Mouse (Mus musculus) left cerebral cortex, postnatal 4 days (tissue): Measurements from ENCODE around the gene Gm17359. TPM values are rescaled to one million over a fixed set of nuclear protein-coding genes. Genes with fewer than 3 reads are reported as not detected.

Experiments used
- DNase-seq: peaks from one replicate; pipeline ENCODE4 v3.0.0-alpha.2; 2022
- intact Hi-C: fragments of 180-260 bp; cut with DNase I; formaldehyde crosslinking; loops from one replicate; pipeline ENCODE4 v1.15.1; 2025
- total RNA-seq, 2 experiments: library from RNA; stranded (reverse); gene quantifications; 2 replicates each; pipeline ENCODE4 v1.2.3; 2021

Gm17359 gene
- total RNA-seq, 2 experiments from 2014 or later, result not detected

DNA sequence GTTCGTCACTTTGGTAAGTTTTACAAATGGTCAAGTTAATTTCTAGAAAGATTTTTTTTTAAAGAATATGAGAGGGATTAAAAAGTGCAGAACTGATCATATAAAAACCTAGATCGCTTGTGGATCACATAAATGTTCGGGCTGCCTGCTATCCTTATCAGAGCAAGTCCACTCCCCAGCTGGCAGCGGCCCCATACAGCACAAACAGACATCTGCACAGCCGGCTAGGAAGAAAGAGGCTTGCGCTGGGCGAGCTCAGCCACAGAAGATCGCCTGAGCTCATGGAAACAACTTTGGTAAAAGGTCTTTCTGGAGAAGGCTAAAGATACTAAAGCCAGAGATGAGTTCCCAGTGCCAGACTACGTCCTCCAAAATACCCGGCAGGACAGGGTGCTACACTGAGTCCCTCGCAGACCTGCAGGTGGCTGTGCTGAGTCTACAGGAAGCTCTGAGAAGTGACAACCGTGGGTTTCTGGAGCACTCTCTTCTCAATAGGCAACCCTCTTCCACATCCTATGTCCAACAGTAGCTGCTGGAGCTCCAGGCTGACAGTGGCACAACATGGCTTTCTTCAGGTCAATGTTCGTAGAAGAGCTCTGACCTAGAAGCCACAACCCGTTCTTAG is 122.3 kb downstream of the Gm17359 start:
- DNase-seq, result no peak
- intact Hi-C loops, result no loop called here

DNA sequence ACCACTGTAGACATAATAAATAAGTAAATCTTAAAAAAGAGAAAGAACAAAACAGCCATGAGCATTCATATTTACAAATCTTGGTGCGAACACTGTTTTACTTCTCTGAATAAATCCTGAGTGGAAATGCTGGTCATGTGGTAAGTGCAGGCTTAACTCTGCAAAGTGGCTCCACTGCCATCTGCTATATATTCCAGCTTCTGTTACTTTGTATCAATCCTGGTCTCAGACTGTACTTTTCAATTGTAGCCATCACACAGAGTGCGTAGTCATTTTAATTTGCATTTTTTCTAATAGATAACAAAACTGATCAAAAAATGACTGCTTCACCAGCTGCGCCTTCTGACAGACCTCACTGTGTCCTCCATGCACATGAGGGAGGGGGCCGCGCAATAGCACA is 133.0 kb downstream of the Gm17359 start:
- DNase-seq, result no peak
- intact Hi-C loops, result no loop called here

DNA sequence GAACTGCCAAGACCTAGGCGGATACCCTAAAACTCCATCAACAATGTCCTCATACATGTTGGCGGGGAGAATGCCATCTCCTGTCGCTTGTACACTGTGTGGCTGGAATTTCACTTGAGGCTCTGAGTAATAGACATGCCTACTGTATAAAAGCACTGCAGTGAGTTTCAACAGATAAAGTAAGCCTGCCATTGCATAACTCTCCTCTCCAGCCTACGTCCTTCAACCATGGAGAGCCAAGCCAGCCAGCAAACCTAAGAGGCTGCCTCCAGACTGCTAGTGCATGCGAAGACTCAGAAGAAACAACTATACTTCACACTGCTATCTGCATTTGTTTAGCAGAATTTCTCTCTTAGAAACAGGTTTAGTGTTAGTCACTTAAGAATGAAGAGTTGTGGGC is 135.9 kb downstream of the Gm17359 start:
- DNase-seq, result no peak
- intact Hi-C loops, result no loop called here

DNA sequence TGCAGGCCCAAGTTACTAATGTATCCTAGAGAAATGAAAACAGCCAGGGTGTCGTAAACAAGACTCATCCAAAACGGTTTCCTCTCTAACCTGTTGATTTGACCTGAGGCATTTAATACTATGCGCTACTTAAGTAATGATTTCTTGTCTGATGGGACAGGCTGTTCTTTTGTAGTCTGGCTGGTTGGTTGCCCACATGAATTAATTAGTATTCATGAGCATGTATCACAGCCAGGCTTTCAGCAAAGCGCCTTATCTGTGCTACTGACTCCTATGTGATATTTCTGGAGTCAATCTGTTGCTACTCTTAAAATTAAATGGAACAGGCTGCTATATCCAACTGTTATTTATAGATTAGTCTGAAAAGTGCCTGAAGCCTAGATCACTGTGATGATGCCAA is 138.4 kb downstream of the Gm17359 start:
- intact Hi-C loops, result no loop called here

DNA sequence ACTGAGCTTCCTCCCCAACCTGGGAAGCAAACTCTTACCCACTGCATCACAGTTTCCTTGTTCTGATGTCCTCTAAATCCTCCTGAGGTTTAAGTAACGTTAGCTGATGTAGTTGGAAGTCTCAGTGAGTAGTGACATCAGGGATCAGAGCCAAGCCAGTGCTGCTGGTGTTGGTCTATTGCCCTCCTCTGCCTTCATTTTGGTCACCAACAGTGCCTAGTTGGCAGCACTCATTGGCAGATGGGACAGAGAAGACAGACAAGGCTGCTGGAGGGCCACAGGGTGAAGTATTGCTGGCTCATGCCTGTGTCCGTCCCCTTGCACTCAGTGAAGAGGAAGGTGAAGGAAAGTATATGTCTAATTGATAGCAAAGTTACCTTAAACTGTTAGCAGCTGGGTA is 139.5 kb downstream of the Gm17359 start:
- intact Hi-C loops, result no loop called here
- peak; percentile 75 for DNase-seq

More for the DNA sequence above, 138.4 kb downstream of the Gm17359 start:
- no peak for DNase-seq

DNA sequence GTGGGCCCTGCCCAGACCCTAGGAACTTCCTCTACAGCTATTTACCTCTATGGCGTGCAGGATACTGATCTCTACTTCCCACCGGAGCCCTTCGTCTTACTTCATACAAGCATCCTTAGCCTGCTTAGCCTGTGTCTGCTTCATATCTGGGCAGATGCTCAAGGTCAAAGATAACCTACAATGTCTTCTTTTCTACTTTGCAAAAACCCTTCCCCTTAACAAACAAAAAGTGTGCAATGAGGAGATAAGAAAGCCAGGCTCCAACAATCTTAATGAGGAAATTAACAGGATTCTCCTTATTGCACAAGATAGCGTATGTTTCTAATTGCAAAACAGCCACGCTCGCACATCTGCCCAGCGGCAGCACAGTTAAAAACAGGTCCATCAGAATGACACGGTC is 141.9 kb downstream of the Gm17359 start:
- DNase-seq, result no peak
- intact Hi-C loops, result no loop called here

DNA sequence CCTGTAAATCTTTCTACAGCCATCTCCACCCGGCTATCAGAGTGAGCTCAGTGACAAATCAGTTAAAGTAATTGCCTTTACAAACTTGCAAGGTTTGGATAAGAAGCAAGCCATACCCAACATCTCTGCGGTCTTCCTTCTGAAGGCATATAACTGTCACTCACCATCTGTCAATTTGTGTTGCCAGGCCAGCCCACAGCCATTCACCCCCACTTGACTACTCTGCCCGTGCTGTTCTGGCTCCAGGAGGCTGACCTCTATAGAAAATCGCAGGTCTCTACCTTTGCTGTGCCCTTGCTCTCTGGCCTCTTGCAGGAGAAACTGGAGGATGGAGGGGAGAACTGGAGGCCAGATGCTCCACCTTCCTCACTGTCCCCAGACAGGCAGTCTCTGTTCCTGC is 142.4 kb downstream of the Gm17359 start:
- DNase-seq, result no peak
- intact Hi-C loops, result no loop called here

DNA sequence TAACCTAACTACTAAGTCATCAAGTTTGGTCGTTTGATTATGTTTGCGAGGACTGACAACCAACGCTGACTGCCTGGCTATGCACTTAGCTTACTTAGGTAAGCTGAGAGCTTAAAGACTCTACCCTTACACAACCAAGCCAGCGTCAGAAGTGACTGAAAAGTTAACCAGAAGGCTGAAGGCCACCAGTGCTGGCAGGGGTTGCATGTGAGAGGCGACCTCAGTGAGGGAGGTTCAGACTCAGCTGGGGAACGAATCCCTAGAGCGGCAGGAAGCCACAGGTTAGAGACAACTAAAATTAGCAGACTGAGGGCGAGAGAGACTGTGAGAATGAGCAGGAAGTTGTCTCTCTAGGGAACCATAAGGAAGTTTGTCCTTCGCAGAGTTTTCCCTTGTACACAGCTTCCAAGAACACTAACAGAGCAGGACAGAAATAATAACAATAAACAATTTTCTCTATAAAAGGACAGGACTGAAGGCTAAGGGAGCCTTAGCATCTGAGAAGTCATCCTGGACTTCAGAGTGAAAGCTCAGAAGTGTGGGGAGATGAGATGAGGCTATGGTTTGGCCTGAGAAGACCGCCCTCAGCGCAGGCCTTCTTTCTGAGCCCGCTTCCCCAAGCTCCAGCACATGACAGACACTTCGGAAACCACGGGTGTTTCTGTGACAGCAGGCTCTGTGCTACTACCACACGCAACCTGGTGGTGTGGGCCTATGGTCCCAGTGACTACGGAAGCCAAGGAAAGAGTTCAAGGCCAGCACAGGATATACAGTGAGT is 148.0 kb downstream of the Gm17359 start:
- intact Hi-C loops, result no loop called here

DNA sequence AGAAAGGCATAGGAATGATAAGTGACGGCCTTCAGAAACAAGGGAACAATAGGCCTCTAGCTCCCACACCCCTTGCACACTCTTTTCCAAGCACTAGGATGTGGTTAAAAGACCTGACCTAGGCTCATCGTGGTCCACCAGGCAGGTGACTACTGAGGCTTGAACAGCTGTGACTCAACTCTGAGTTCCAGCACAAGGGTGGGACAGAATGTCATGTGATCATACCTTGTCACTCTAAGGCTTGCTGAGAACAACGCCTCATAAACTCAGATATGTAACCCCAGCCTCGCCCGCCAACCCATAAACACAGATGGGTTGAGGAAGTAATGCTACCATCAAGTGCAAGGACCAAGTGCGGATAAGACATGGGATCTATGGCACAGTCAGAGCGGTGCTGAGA is 151.6 kb downstream of the Gm17359 start:
- DNase-seq, result no peak
- intact Hi-C loops, result no loop called here

More for the DNA sequence above, 148.0 kb downstream of the Gm17359 start:
- DNase-seq, result no peak

DNA sequence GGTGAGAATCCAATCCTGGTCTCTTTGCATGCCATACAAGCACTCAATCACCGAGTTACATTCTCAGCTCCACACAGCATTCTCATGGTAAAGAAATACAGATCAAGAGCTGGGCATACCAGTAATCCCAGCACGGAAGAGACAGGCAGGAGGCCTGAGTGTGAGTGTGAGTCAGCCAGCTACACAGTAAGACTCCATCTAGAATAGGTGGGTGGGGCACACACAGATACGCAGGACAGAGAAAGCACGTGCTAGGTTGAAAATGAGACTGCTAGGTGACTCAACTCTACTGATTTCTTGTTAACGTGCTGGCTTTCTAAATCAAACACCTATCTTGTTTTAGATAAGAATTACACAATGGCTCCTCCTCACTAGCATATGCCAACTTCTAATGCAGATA is 153.6 kb downstream of the Gm17359 start:
- intact Hi-C loops, result no loop called here
- no peak for DNase-seq

DNA sequence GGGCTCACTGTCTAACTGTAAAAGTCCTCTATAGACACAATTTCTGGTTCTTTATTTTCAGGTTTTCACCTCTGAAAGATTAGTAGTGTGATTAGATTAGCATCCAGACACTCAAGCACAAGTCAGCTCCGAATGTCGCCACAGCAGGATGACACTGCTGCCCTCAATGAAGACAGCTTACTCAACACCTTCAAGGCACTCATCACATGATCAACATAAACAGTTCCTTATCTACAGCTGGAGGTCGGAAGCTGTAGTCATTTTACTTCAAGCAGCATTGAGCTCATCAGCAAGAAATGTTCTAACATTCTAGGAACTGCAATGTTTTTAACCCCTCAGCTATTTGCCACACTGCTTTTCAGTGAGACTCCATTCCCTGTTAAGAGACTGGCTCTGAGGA is 155.2 kb downstream of the Gm17359 start:
- intact Hi-C loops, result no loop called here
- DNase-seq, result no peak

DNA sequence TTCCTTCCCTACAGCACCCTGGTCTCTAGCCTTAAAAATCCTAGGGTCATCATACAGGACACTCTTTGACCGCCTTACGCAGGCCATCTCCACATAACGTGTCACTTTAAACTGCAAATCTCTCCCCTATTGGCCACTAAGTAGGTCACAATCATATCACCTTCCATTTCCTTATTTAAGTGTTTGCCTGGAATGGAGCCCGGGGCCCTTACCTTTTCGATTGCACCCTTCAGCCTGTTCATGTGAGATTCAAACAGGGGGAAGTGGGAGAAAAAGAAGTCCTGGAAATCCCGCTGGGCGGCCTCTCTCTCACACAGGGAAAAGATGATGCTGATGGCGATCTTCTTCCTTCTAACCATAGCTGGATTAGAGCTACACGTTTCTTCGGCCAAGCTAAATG is 156.6 kb downstream of the Gm17359 start:
- intact Hi-C loops, result no loop called here
- no peak for DNase-seq

DNA sequence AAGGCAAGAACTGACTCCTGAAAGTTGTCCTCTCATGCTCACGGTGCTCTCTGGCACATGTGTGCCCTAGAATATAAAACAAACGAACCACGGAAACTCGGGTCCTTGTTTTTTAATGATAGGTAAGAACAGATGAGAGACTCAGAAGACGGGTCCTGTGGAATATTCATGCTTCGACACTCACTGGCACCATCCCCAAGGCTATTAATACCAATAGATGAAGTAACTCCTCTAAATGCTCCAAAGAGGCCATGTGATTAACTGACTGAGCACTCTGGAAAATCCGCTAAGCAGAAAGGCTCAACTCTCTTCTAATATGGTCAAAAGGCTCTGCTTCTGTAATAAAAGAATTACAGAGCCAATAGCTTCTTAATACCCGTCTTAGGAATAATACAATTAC is 157.6 kb downstream of the Gm17359 start:
- no peak for DNase-seq
- intact Hi-C loops, result no loop called here

DNA sequence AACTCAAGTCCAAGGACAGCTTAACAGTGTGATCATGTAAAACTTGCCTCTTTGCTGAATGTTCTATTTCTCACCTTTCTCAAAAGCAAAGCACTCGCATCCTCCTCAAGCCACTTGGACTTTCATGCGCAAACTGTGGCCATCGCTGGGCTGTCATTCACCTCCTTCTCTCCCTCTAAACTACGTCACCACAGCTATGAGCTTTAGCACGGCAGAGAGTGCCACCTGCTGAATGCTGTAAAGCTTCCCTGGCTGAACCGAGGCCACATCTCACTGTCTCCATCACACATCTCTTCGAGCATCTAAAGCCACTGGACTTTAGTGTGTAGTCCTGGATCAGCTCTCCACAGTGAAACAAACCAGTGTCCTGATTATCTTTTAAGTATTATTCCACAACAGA is 158.7 kb downstream of the Gm17359 start:
- DNase-seq, result no peak

DNA sequence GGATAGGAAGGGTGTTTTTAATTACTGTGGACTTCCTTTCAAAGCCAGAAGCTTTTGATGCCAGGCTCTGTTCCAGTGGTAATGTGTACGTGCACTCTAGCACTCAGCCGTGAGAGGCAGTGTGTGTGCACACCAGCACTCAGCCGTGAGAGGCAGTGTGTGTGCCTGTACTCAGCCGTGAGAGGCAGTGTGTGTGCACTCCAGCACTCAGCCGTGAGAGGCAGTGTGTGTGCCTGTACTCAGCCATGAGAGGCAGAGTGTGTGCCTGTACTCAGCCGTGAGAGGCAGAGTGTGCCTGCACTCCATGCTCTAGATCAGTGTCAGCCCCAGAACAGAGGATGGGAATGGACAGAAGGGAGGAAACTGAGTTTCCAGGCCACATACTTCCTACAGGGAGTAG is 160.2 kb downstream of the Gm17359 start:
- intact Hi-C loops, result loop anchor here (5.0 kb wide), 2 partner anchors 274 to 289 kb away; no protein-coding TSS in a partner anchor
- DNase-seq, result no peak

More for the DNA sequence above, 158.7 kb downstream of the Gm17359 start:
- intact Hi-C loops, result loop anchor here (5.0 kb wide), 2 partner anchors 273 to 288 kb away; no protein-coding TSS in a partner anchor

DNA sequence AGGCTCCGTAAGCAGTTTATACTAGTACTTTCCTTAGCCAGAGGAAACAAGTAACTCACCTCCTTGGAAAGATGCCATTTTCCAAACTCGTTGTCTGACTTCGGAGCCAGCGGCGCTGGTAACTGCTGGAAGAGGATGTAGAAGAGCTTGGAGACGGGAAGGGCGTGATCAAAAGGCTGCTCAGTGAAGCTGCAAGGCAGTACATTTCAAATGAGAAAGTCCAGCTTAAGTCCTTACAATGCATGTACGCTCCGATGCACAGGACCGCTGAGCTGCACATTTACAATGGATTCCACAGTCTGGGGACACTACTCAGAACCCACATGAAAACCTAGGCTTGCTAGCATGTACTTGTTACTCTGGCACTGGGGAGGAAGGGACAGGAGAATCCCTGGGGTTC is 163.8 kb downstream of the Gm17359 start:
- intact Hi-C loops, result no loop called here
- DNase-seq, result no peak

DNA sequence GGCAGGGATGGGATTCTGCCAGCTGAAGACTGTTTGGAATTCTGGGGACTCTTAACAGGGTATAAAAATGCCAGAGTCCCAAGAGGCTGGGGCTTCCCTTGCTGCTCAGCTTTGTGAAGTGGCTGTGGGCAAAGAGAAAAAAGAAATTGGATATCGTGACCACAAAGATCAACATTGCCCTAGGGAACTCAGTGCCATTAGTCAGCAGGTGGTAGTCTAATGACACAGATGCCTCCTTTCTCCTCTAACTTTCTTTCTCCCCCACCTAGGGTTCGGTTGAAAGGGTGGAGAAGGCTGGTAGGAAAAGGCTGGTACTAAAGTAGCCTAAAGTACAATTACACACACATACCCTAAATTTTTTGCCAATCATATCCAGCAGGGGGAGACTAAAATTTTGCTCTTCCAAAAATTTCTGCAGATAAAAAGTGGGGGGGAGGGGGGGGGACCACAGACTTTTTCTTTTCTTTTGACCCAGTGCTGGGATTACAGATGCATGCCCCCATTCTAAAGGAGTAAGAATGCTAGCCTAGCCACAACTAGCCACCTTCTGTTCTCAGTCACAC is 164.8 kb downstream of the Gm17359 start:
- no peak for DNase-seq
- intact Hi-C loops, result no loop called here

Other genes with a start within 250 kb of the Gm17359 start
- 10 to 100 TPM; 86.1 to 91.9 TPM for gene Rapgef2, start 50.1 kb upstream of the Gm17359 start, total RNA-seq
- gene Fnip2, start 231.1 kb downstream of the Gm17359 start, total RNA-seq, result 10 to 100 TPM; 42.9 to 46.9 TPM